Mouse (Mus musculus) spleen, adult 10 weeks (tissue): ENCODE measurements around the gene Zfp574. TPM values are rescaled to one million over a fixed set of nuclear protein-coding genes. Genes with fewer than 3 reads are reported as not detected.

Experiments
- polyA plus RNA-seq: library from polyadenylated mRNA; stranded (reverse); fragments of 350-450 nt; fragmentation: Illumina TruSeq; extraction: RNeasy Lipid Tissue Mini Kit (QIAGEN cat#74804); gene quantifications from one replicate; pipeline ENCODE4 v1.2.3, GENCODE M21; 2015; ENCODE audit warnings: low replicate concordance; ENCODE audit not compliant: insufficient read depth

Gene Zfp574
- polyA plus RNA-seq = 1.7 TPM

DNA sequence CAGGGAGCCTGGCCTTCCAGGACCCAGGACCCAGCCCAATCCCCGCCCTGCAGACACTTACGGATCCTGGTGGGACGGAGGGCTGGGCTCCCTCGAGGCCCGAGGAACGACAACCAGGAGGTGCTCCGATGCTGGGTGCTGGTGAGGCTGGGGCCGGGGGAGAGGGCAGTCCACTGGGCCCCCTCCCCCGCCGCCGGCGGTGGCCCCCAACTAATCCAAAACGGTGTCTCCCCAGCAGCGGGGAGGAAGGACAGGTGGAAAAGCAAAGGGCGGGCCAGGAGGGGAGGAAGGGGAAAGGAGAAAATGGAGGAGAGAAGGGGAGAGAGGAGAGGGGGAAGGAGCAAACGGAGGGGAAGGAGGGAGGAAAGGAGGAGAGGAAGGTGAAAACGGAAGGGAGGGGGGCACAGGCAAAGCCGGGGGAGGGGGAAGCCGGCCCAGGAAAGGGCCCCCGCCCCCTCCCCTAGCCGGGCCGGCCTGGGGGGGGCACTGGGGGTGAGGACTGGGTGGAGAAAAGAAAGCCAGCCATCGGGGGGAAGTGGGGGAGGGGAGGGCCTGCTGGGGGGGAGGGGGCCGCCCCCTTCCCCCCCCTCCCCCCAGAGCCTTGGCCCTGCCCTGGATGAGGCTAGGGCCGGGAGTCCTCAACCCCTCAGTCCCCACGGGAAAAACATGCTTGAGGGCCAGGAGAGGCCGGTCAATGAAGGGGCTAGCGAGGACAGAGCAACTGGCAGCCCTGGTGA, at the start of gene Zfp574, which contains the start of gene Grik5:
Gene Zfp574, plus strand, starts transcription at position 589 of the 737 bp plus-strand sequence.
Gene Grik5, minus strand, starts transcription at position 368 of the 737 bp plus-strand sequence.

Other genes with a start within 250 kb of the Zfp574 start
- gene Gm9844, start 210.4 kb upstream of the Zfp574 start, polyA plus RNA-seq = 3.7 TPM
- not detected for gene Lypd4, start 202.6 kb upstream of the Zfp574 start, polyA plus RNA-seq
- not detected for gene Dmrtc2, start 202.5 kb upstream of the Zfp574 start, polyA plus RNA-seq
- 1,670 TPM for gene Rps19, start 188.2 kb upstream of the Zfp574 start, polyA plus RNA-seq
- gene Cd79a, start 175.2 kb upstream of the Zfp574 start, polyA plus RNA-seq = 645 TPM
- gene Arhgef1, start 169.7 kb upstream of the Zfp574 start, polyA plus RNA-seq = 181 TPM
- gene Gm4881, start 128.1 kb upstream of the Zfp574 start, polyA plus RNA-seq = not detected
- gene Rabac1, start 99.8 kb upstream of the Zfp574 start, polyA plus RNA-seq = 40.1 TPM
- 4.9 TPM for gene Atp1a3, start 66.6 kb upstream of the Zfp574 start, polyA plus RNA-seq
- 2.4 TPM for gene Grik5, start 221 bp upstream of the Zfp574 start, polyA plus RNA-seq
- gene Pou2f2, start 107.2 kb downstream of the Zfp574 start, polyA plus RNA-seq = 34.8 TPM
- gene Dedd2, start 148.0 kb downstream of the Zfp574 start, polyA plus RNA-seq = 21.2 TPM
- gene Zfp526, start 148.9 kb downstream of the Zfp574 start, polyA plus RNA-seq = 6.4 TPM
- 56.1 TPM for gene Gsk3a, start 165.3 kb downstream of the Zfp574 start, polyA plus RNA-seq
- gene Erf, start 178.2 kb downstream of the Zfp574 start, polyA plus RNA-seq = 4.6 TPM
- 85.9 TPM for gene Cic, start 195.1 kb downstream of the Zfp574 start, polyA plus RNA-seq
- gene Pafah1b3, start 225.4 kb downstream of the Zfp574 start, polyA plus RNA-seq = 21.5 TPM
- gene Prr19, start 228.8 kb downstream of the Zfp574 start, polyA plus RNA-seq = not detected
- gene Tmem145, start 233.5 kb downstream of the Zfp574 start, polyA plus RNA-seq = not detected
- gene Megf8, start 244.6 kb downstream of the Zfp574 start, polyA plus RNA-seq = 2.7 TPM